Mouse (Mus musculus): ENCODE data around the gene Map3k20.

The Map3k20 gene

DNA sequence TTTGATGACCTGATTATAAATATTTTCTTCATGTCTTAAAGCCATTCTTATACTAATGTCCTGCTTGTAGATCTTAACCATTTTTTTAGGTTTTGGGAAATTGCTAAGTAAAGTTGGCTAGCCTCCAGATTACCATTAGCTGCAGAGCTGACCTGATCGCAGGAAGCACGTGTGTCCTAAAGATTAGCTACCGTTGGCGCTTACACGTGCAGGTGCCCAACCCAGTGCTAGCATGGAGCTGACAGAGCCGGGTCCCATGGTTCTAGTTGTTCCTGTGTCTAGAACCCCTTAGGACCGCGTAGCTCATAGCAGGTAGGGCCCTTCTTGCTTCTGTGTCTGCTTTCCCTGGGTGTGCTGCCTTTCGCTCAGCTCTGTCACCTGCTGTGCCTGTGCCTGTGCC is 194.4 kb downstream of the Map3k20 start:
- no peak for DNase-seq (ENCODE audit: low read depth, low spot score)

DNA sequence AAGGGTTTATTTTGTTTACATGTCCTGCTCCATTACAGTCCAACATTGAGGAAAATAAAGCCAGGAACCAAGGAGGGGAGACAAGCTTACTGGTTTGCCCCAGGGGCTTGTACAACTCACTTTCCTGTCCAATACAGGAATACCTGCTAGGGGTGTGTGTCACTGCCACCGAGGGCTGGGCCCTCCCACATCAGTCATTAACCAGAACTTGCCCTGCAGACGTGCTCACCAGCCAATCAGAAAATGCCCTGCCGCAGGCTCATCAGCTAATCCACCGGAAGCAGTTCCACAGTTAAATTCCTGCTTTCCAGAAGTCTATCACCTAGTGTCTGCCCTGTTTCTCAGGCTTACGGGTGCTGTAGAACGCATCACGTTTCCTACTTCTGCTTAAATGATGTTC is 206.2 kb downstream of the Map3k20 start:
- no peak for DNase-seq (ENCODE audit: low read depth, low spot score)
